Mouse (Mus musculus): ENCODE measurements around the gene Srpk1.

Srpk1 gene

DNA sequence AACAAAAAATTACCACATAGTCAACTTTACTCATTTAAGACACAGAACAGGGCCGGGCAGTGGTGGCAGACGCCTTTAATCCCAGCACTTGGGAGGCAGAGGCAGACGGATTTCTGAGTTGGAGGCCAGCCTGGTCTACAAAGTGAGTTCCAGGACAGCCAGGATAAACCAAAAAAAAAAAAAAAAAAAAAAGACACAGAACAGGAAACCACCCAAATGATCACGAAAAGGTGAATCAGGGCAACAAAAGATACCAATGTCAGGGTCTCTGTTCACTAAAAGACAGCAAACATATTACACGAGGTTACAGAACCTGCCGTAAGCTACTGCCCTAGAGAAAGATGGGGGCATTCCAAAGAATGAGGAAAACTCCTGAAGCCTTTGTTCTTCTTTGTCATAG is 9.4 kb downstream of the Srpk1 start:
- no peak for DNase-seq (ENCODE audit: low read depth)

DNA sequence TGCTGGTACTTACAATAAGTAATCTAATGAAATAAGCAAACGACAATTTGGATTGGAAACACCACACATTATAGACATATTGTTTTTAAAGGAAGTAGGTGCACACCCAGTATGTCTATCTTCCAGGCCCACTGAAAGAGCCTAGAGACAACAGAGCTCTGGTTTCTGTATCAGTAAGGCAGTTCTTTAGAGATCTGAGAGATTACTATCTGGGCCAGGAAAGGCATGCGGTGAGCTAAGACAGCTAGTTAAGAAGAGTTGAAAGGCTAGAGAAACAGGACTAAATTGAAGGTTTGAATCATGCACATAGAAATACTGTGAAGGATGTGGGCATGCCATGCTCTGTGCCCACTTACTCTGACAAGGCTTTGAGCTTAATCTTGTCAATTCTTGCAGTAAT is 9.9 kb downstream of the Srpk1 start:
- DNase-seq (ENCODE audit: low read depth), result peak; percentile 75

DNA sequence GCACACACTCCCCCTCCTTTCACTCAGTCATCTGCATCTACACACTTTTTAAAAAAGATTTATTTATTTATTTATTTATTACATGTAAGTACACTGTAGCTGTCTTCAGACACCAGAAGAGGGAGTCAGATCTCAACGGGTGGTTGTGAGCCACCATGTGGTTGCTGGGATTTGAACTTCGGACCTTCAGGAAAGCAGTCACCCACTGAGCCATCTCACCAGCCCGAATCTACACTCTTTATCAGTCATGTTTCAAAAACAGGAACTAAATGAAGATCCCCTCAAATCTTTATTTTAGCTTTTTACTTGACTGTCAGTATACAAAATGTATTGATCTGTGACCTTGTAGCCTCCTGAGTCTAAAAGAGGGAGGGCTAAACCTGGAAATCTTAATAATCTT is 13.0 kb downstream of the Srpk1 start:
- peak; percentile 52 for DNase-seq (ENCODE audit: low read depth)

DNA sequence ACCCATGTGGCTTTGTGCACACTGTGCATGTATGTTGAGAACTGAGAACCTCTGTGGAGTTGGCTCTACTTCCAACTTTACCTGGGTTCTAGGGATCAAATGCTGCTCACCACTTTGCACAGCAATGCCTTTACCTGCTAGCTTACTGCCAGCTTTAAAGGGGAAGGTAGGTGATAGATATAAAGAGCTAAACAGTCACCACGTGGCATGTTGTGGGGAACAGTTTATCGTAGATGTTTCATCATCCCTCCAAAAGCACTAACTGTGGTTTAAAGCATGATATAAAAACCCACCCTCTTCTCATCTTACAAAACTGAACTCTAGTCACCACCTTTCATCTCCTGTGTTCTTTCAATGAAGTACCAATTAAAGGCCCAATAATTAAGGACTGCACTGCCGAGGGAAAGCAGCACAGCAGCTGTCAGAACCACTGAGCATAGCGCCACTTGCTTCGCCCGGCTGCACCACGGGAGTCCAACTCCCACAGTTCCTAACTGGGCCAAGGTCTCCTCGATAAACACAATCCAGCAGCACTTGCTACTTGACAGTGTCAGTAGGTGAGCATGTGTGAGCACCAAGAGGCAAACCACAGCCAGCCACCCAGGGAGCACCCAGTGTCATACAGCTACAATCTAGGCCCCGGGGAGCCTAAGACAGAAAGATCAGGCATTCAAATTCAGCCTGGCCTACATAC is 20.8 kb downstream of the Srpk1 start:
- DNase-seq (ENCODE audit: low read depth), result no peak

DNA sequence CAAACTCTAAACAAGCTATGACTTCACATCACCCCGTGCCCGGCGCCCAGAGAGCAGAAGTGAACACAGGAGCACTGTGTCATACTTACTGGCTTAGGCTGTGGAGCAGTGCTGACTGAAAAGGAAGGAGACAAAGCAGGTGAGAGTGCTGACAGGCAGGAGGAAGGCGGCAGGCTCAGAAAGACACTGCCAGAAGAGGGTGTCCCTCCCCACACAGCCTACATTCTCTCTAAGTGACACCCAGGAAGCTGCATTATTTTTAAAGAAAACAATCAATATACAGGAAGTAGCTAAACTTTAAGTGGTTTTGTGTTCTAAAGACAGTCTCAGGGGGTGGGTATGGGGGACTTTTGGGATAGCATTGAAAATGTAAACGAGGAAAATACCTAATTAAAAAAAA is 21.7 kb downstream of the Srpk1 start:
- DNase-seq (ENCODE audit: low read depth), result no peak

DNA sequence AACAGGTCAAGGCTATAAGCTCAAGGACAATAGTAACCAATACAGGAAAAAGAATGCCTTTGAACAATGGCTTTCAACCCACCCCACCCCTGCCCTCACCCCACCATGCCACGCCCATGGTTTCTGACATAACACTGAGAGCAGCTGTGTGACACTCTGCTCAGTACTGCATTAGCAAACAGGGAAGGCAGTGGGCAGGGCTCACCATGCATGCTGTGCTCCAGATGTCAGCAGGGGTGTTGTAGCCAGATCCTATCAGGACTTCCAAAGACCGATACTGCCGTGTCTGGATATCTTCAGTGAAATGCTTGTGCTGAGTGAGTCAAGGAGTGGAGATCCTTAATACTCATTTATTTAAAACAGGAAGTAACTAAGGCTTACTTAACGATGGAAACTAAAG is 28.5 kb downstream of the Srpk1 start:
- no peak for DNase-seq (ENCODE audit: low read depth)

DNA sequence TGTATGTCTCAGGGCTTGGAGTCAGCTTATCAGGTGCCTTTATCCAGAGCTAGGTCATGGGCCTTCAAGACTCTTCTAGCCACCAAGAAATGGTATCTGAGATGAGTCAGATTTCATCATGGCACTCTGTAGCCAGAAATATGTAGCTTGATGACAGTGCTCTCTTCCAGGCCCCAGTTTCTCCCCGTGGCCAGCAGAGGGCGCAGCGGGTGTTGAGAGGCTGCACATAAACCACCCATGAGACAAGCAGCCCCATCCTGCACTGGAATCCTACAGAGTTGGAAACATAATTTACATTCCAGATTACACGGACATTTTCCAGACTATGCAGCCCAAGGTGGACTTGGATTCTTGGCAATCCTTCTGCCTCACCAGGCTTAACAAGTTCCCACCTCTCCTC is 29.5 kb downstream of the Srpk1 start:
- DNase-seq (ENCODE audit: low read depth), result peak; percentile 86

DNA sequence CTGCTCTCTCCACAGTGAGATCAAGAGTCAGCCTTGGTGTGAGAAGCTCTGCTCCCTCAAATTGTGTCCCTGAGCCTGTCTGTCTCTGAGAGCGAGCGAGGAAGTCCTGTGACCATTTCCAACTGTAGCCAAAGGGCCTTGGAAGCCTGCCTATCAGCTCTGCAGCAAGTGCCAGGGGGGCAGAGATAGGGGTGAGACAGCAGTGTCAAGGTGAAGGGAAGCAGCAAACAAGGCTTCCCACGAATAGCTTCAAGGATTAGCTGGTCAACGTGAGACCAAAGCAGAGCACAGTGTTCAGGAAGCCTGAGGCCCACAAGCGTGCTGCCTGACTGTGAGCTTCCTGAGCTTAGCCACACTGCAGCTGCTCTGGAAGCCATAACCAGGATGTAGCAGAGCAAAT is 31.0 kb downstream of the Srpk1 start:
- DNase-seq (ENCODE audit: low read depth), result peak; percentile 69

DNA sequence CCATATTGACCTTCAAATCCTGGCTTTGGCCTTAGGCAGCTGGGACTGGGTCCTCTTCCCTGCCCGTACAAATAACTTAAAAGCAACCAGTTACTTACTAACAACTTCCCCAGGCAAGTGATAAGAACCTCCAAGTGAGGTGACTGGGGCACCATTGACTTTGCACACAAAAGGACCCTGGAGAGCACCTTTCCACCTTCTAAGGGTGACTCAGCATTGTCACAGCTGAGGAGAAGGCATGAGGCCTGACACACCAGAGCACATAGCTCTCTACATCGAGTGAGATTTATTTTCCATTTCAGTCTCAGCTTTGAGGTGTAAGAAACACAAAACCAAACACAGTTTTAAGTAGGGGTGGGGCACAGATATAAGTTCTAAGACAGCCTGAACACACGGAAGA is 31.9 kb downstream of the Srpk1 start:
- no peak for DNase-seq (ENCODE audit: low read depth)

DNA sequence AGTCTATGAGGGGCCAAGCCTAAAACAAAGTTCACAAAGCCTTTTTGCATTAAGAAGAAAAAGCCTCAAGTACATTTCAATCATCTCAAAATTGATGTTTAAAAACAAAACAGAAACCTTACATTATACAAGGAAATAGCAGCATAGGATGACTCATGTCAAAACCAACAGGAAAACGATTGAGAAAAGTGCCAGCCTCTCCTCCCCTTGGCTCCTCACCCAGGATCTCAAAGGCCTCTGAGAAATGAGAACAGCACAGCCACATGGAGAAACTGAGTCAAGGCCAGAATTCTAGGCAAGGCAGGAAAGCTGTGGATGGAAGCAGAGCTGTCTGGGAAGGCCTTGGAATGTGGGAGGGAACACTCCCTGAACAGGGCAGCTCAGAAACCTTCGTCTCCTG is 33.9 kb downstream of the Srpk1 start:
- peak; percentile 54 for DNase-seq (ENCODE audit: low read depth)

DNA sequence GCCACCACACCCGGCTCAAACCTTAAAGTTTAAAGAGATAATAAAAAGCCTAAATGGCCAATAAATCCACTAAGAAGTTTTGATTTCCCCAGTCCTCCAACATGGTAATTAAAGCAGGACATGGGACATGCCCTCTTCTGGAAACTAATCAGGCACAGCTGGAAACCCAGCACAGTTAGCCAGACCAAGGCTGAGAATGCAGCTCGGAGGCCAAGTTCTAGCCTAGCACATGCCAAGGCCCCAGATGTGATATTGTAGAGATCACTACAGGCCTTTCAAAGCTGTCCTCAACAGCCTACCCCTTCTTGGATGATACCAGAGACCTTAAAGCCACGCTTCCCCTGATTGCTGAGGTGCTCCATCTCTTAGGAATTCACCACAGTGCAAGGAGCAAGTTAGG is 36.0 kb downstream of the Srpk1 start:
- no peak for DNase-seq (ENCODE audit: low read depth)

DNA sequence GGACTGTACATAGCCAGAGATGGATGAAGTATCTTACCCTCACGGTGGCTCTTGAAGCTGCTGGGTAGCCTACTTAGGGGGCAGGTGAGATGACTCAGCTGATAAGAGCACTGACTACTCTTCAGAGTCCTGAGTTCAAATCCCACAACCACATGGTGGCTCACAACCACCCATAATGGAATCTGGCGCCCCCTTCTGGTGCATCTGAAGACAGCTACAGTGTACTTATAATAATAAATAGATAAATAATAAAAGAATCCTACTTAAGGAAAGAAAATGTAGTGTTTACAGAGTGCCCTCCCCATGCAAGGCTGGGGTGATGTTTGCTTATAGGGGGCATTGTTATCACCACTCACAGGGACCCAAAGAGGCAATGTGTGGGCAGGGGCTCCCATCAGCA is 41.5 kb downstream of the Srpk1 start:
- no peak for DNase-seq (ENCODE audit: low read depth)

DNA sequence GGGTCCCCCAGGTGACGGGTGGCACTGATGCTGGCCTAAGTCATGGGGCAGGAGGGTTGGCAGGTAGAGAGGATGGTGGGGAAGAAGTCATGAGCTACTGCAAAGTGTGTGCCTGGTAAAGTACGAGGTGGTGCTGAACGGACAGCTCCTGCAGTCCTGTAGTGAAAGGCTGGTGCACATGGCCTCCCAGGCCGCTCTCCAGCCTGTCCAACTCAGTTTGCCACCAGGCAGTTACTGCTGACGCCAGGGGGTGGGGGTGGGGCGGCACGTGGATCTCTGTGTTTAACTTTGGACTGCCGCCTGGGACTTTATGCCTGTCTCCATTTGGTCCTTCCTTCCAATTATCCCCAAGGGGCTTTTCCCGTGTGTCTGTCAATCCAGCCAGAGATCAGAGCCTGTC is 42.1 kb downstream of the Srpk1 start:
- peak; percentile 78 for DNase-seq (ENCODE audit: low read depth)

DNA sequence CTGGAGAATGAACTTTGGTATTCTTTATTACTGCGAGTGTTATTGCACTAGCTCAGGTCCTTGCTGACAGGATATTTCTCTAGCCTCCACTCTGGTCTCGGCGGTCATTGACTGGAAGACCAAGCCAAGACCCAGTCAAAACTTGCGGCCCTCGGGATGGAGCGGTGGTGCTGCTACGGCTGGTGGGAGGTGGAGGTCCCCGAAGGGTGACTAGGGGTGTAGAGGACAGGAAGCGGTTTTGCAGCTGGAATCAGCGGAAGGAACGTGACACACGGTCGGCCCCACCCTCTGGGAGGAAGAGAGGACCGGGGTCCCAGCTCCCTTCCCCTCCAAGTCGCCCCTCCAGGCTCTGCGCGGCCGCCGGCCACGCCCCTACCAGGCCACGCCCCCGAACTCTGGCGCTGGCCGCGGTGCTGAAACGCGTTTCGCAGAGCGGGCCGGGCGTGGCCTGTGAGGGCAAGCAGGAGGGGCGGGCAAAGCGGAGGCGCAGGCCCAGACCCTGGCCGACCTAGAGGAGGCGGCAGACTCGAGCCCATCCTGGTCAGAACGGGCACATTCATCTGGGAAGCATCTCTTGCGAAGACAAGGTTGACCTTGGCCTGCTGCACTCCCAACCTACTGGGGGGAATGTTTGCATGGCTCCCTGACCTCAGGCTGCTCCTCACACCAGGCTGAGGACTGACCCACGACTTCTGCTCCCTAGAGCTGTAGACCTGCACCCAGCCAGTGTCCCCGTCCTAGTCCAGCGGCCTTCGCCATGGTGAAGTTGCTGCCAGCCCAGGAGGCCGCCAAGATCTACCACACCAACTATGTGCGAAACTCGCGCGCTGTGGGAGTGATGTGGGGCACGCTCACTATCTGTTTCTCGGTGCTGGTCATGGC is 47.0 kb downstream of the Srpk1 start, which contains the start of gene Lhfpl5:
TSS of gene Lhfpl5 (plus strand) at position 398 of the 882 bp plus-strand sequence.
- DNase-seq (ENCODE audit: low read depth), result no peak

DNA sequence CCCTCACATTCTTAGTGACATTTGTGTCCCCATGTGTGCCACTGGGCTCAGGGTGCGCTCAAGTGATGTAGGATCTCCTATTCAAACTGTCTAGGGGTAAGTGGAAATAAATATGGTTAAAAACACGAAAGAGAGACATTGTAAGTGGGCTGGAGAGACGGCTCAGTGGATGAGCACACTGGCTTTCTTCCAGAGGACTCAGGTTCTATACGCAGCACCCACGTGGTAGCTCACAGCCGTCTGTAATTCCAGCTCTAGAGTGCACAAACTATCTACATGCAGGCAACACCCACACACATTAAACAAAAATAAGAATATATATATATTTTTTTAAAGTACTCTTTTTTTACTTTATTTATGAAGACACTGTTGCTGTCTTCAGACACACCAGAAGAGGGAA is 49.6 kb downstream of the Srpk1 start:
- DNase-seq (ENCODE audit: low read depth), result no peak

DNA sequence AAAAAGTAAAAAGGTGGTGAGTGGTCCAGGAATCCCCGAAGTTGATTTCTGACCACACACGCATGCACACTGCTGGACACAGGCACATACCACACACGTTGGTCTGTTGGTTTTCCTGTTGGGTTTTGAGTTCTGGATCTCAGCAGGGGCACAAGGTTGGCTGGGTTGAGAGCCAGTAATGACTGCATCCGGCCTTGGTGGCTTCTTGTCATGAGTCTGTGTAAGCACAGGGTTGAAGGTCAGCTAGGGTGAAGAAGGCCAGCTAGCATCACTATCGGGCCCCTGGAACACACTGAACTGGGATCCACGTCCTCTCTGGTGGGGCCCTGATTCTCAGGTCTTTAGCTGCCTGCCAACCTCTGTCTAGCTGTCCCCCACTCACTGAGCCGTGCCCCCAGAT is 50.0 kb downstream of the Srpk1 start:
- DNase-seq (ENCODE audit: low read depth), result peak; percentile 73

DNA sequence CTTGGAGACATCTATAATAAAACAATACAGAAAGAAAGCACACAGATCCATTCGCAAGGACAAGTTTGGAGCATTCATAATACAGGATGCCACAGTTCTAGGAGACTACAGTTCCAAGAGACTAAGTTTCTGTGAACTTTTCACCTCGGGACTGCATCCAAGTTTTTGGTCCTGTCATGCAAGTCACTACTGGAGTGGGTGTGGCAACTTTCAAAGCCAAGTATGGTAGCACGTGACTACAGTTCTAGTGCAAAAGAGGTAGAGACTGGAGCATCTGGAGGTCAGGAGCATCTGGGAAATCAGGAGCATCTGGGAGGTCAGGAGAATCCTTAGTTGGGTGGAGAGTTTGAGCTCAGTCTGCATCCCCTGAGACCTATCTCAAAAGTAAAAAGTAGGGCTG is 50.6 kb downstream of the Srpk1 start:
- no peak for DNase-seq (ENCODE audit: low read depth)

DNA sequence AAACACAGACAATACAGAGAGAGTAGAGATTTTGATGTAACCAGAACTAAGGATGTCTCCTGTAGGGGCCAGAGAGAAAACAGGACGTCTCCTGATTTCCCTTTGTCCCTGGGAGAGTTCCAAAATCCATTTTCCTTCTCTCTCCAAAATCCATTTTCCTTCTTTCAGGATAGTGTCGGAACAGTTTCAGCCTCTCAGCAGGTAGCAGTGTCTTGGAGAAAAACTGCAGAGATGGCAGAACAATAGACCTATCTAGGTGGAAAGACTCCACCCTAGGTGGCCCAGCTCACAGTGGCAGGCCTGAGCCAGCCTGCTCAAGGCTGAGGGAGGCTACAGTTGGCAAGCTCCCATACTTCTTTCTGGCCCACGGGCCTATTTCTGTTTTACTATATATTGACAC is 55.0 kb downstream of the Srpk1 start:
- no peak for DNase-seq (ENCODE audit: low read depth)

DNA sequence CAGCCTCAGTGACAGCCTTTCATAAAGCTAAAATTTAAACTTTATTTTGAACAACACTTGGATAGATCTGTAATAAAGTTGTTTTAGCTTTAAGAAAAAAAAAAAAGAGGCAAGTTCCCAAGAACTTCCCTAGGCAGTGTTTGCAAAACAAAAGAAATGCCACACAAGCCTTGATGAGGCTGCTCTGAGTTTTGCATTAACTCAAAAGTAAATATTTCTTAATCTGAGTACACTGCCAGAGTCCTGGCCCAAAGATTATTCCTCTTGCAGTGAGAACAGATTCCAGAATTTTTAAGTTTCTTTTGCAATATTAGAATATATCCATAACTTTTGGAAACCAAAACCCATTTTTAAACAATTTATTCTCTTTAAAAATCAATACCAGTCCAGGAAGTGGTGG is 57.3 kb downstream of the Srpk1 start:
- no peak for DNase-seq (ENCODE audit: low read depth)

DNA sequence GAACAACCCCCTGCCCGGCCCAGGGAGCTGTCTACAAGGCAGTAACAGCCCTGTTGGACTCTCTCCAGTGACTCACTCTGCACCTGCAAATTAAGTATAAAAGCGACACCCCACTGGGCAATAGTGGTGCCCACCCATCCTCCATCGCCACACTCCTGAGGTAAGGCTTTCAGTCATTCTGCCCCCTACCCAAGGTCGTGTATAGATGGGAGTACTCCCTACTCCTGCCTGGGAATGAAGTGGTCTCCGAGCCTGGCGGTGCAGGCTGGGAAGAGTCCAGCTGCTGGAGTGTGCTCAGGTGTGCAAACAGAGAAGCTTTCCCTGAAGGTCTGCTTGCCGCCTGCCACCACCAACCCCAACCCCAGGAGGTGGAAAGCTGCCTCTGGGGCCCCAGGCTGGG is 60.9 kb downstream of the Srpk1 start:
- DNase-seq (ENCODE audit: low read depth), result no peak

DNA sequence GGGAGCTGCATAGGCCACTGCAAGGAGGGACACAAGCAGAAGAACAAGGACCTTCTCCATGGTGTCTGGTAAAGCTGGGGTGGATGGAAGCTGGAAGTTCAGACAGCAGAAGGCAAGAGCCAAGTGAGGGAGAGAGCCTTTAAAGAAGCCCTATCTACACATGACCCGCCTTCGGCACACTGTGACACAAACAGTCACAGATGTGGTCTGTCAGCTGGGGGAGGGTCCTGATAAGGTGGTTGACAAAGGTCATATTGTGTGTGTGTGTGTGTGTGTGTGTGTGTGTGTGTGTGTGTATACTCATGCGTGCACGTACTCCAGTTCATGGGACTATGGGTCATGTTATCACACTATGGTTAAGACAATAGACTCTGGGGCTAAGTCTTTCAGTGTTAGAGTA is 61.9 kb downstream of the Srpk1 start, which contains the start of gene Clps:
TSS of gene Clps (minus strand) at position 169 of the 400 bp plus-strand sequence.
- DNase-seq (ENCODE audit: low read depth), result no peak

DNA sequence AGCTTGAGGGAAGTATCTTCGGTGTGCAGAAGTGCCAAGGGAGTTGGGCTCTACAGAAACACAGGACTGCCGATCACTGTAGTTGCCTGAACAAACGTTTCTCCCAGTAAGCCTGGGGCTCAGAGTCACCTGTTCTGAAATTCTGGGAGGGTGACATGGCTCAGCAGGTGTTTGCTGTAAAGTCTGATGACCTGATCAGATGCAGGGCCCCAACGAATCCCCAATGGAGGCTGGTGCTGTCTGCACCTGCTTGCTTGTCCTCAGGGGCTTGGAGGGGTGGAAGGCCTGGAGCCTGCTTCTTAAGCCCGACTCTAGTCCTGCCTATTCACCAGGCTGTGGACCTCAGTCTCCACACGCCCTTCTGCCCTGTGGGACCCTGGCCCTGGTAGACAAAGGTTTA is 64.7 kb downstream of the Srpk1 start:
- DNase-seq (ENCODE audit: low read depth), result no peak

DNA sequence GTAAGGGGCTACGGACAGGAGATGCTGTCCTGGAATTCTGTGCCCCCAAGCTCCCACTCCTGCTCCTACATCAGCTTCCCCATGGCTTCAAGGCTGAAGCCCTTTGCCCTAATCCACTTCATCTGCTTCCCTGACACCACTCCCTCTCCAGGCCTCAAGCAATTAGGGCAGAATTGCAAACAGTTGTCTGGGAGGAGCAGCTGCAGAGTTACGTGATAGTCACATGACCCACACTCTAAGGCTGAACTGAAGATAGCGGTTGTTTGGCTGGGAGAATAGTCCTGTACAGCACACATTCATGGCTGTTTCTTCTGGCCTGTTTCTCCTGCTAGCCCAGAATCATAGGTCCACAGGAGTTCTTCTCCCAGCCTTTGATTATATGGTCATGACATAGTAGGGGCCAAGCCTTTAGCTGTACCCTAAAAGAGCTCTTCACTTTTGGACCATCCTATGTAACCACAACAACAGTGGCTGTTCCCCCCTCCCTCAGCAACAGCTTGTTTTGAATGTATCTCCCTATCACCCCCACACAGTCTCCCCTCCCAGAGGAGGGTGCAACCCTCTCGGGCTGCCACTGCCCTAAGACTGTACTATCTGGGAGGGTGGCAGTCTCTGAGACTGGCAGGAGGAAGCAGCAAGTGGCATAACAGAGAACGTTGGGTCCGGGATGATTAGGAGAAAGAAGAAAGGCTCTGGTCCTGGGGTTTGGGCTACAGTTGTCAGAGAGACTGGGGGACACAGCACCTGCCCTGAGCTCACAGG is 65.7 kb downstream of the Srpk1 start:
- DNase-seq (ENCODE audit: low read depth), result peak; percentile 36

Data from 416B (cell line).